Mouse (Mus musculus): Measurements from ENCODE around the gene Cyp2c37.
"Not testable (repeated sequence)": the region's sequence is repeated elsewhere in the genome, so short reads cannot be mapped to it uniquely, and the experiment has no call there.

Gene Cyp2c37

DNA sequence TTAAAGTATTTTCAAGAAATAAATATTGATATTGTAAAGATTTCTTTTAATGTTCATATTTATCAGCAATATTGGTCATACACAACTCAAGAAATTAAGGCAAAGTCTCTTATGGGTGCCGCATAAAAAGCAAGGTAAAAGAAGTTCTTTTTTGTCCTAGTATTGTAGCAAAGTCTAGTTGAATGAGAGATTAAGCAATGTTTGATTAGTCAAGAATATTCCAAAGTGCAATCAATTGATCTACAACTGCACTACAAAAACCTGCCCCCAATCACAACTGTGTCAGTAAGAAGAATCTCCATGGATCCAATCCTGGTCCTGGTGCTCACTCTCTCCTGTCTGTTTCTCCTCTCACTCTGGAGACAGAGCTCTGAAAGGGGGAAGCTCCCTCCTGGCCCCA, at the start of gene Cyp2c37:
TSS of gene Cyp2c37 (plus strand) at position 285 of the 400 bp plus-strand sequence.
- not testable (repeated sequence) for DNase-seq

DNA sequence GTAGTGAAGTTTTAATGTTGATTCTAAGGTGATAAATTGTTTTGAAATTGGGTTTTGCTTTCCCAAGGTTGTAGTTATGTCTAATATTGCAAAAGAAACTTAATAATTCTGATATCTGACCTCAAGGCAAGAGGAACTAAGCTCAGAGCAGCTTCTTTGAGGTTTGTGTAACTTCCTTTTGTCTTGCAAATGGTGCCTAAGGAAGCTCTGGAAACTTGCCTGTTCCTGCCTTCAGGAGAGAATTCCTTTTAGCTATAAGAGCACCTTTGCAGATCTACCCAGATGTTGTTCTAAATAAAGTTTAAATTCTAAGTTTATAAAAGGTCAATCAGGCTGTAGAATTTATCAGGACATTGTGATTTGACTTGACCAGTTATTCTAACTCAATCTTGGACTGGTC, 31.4 kb upstream of the Cyp2c37 start:
- not testable (repeated sequence) for DNase-seq

DNA sequence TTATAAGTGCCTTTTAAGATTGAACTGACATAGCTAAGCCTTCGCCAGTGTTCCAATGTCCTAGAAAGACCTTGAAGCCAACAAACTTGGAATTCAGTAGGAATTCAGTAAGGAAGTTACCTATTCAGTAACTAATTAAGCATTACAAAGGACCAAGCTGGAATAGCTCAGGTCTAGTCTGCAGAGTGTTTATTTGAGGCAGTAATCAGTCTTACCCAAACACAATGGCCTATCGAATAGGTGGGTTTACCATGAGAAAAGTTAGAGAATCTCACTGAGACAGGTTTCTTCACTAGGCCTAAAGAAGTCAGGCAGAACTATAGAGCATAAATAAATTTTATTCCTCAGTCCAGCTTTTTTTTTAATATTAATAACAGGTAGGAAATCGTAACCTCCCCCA, 21.1 kb upstream of the Cyp2c37 start:
- DNase-seq, result not testable (repeated sequence)

DNA sequence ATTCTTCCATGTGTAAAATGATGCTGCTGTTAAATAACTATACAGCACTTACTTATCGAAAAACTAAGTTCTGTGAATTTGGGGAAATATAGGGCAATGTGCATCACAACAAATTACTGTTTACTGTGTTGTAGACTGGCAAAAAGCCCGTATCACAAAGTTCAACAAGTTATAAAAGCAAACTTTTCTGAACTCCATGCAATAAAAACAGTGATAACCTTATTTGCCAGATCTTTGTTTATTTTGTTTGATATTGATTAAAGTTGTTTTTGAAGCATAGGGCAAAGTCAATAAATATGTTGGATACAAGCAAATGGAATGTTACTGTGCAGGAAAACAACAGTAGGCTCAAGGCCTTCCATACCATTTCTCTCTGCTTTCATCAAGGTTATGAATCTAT, 2.8 kb upstream of the Cyp2c37 start:
- no peak for DNase-seq

All from cerebellum, adult 8-10 months (tissue).